Mouse (Mus musculus) urinary bladder, adult 2 months (tissue): ENCODE measurements at regions not wholly inside any gene's neighbourhood (a gene's known extent, or its start where the extent isn't known, plus 50 kb on each side); places are given as distances from the start of the nearest gene placed in this dataset.
A peak's percentile ranks its signal among the peaks of the same experiment; 100 is the strongest.
"Not testable (repeated sequence)": the region's sequence is repeated elsewhere in the genome, so short reads cannot be mapped to it uniquely, and the experiment has no call there.

Experiments used
- DNase-seq: peaks from one replicate; pipeline ENCODE4 v3.0.0; 2022; ENCODE audit warnings: low spot score

DNA sequence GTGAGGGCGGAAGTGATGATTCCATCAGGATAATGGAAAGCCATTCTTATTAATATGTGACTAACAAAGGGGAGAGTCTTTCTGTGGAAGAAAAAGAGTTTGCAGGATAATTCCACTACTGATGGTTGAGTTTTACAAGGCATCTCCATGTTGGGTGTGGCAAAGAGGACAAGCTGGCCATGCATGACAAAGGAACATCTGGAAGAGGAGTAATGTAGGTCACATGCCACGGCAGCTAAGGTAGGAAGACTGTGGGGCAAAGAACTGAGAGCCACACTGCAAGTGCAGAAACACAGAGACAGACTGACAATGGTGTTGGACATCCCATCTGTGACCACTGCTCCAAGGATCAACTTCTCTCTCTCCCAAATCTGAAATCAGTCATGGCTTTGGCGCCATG, 196.4 kb upstream of the Gdi2 start:
- no peak for DNase-seq

DNA sequence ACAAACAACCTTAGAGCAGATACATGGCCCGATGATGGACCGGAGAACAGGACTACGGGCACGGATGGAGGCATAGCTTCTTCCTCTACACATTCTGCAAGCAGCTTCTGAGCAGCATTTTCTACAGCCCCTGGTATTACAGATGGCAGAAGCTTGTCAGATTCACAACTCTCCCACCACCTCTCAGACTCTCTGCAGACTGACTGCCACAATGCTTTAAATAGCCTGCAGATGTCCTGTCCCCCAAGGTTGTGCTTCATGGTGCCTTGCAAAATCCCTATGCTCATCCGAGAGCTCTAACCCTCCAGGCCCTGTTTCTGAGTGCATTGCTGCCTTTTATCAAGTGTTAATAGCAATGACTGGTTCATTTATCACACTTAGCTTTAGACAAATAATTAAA, 194.3 kb upstream of the Gdi2 start:
- no peak for DNase-seq

DNA sequence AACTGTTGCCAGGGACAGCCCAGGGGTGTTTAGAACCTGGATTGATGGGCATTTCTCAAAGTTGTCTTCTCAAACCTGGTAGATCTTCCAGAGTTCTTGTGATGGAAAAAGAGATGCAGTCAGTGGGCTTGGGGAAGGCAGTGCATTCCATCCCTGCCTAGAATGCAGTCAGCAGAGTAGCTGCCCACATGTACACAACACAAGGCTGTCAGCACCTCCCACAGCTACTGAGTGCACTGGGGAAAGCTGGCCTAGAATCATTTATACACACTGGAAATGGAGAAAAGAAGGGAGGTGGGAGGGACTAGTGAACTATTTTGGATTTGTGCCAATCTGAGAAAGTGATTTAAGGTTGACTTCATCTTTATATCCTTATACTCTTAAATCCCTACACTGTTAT, 183.0 kb upstream of the Gdi2 start:
- not testable (repeated sequence) for DNase-seq

DNA sequence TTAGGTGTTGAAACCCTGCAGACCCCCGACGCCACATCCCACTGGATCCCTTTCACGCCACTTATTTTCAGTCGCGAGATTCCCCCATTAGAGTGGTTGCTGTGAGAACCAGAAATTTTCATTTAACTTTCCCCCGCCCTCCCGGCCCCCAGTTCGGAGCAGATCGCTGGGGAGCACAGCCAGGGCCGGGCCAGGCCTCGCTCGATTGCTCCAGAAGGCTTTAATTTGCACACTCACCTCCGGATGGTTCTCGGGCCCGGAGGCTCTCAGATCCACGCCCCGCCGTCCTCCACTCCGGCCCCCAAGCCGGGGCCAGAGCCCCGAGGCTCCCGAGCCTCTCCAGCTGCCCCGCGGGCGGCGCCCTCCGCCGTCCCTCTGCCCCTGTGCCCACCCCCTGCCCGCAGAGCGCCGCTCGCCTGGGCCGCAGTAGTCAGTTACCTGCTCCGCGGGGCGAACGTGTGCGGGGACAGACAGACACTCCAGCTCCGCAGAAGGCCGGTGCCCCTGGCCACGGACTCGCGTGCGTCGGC, 179.7 kb upstream of the Gdi2 start:
- DNase-seq = peak; percentile 21

DNA sequence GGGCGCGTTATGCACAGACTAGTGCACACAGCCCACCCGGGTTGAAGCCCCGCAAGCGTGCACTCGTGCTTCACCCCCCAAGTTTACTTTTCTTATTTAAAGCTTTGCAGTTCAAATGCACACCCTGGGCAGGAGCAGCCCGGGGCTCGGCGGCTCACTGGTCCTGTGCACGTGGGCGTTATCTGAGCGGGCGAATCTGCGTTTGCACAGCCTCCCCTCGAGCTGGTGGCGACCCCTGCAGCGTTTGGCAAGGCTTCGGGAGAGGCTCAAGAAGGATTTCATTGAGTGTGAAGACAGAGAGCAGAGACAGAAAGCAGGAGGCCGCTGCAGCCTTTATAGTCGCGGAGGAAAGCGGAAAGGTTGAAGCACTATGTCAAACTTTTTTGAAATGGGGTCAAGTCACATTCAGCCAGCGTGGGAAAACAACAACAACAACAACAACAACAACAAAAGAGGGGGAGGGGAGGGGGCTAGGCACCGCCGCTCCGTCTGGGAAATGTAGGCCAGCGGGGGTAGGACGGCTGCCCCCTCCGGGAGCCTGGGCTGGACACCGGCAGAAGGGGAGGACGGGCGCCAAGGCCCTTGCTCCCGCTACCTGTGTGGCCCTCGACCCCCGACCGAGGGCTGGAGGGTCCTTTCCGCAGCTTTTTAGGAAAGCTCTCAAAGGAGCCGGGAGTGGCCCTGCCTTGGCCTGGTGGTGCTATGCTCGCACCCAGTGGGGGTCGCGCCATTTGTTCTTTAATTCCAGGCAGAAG, 178.7 kb upstream of the Gdi2 start:
- DNase-seq = peak; percentile 25

DNA sequence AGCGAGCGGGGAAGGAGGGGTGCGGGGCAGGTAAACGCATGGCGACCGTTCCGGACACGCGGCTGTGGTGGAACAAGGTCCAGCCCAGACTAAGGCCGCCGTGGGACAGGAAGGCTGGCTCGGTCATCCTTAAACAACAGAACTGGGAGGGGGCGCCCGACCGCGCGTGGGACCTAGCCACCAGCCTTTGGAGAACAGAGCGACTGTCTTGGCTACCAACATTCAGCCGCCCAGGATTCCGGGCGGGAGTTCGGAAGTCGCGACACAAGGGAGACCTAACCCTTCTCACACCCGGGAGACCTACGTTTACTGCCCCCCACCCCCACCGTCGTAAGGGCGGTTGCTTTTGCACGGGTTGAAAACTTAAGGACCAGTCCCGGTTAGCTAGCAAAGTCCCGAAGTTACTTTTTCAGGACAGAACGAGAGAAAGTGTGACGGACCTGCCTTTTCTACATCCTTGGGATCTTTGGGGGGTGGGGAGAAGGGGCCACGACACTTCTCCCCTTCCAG, 178.1 kb upstream of the Gdi2 start:
- DNase-seq = peak; percentile 22

DNA sequence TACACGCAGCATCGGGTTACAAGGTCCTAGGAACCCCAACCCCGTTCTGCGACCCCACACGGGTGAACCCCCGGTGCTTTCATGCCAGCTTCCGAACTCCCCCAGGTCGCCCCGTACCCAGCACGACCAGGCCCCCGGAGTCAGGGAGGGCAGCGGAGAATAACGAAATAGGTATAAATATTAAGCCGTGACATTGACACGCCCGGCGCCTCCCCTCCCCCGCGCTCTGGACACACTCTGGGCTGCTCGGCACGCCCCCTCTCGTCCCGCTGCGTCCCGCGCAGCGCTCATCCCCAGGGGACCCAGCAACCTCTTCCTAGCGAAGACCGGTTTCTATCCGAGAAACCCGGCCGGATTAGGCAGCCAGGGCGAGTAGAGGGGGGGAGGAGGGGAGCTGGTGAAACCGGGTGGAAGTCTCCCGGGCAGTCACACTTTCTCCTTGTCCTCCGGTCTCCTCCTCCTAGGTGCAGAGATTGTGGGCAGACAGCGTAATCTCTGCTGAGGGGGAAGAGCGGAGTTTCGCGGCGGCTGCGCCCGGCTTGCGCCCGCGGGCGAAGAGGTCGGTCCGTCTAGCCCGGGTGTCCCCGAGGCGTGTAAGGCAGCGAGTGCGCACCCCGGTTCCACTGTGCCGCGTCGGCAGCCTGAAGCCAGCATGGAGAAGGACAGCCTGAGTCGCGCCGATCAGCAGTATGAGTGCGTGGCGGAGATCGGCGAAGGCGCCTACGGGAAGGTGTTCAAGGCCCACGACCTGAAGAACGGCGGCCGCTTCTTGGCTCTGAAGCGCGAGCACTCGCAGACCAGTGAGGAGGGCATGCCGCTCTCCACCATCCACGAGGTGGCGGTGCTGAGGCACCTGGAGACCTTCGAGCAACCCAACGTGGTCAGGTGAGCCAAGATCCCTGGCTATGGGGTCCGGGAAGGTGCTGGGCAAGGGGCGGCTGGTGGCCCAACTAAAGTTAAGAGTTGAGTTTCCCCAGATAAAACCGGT, 177.1 kb upstream of the Gdi2 start:
- peak; percentile 47 for DNase-seq

DNA sequence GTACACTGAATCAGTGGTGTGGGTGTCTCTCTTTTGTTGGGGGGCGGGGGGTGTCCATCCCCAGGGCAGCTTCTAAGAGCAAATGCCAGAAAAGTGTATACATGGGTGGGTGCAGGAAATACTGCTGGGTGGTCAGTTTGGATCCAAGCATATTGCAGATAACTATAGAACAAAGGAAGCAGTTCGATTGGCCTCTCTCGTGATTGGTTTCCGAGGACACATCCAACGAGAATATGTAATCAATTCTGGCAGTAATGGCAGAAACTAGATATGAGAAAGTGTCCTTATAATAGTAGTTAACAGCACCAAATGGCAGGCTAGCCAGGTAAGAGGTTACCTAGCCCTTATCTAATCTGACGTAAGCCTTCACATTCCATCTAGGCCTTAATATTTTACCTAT, 165.2 kb upstream of the Gdi2 start:
- no peak for DNase-seq

DNA sequence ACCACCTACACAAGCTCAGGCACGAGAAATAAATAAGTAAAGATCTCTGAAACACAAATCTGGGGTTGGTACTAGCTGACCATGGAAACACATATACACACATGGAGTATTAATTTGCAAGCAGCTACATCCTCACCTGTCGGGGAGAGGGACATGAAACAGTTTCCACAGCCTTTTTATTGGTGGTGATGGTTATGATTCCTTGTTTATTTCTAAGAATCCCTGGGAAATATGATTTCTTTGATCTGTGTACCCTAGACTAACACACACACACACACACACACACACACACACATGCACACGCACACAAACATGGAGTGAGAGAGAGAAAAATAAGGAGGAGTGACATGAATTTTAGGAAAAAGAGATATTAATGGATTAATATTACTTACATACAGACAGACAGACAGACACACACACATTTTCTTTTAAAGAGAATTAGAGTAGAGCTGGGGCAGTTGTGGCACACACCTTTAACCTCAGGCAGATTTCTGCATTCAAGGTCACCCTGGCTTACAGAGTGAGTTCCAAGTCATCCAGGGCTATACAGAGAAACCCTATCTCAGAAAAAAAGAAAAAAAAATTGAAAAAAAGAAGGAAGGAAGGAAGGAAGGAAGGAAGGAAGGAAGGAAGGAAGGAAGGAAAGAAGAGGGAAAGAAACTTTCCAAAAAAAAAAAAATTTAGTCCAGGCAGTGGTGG, 164.2 kb upstream of the Gdi2 start:
- DNase-seq = not testable (repeated sequence)

DNA sequence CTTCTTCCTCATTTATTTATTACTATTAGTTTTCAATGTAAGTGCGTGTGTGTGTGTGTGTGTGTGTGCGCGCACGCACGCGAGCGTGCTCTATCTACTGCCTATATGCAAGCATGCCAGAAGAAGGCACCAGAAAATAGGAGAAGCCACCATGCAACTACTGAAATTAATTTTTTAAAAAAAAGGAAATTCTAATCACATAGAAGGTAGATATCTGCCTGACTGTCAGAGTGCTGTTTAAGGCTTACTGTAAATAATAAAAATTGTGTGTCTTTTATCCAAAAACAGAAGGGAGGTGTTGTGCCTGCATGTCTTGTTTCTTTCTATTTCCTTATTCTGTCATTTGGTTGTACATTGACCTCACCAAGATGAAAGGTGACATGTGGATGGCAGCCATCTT, 163.1 kb upstream of the Gdi2 start:
- no peak for DNase-seq

DNA sequence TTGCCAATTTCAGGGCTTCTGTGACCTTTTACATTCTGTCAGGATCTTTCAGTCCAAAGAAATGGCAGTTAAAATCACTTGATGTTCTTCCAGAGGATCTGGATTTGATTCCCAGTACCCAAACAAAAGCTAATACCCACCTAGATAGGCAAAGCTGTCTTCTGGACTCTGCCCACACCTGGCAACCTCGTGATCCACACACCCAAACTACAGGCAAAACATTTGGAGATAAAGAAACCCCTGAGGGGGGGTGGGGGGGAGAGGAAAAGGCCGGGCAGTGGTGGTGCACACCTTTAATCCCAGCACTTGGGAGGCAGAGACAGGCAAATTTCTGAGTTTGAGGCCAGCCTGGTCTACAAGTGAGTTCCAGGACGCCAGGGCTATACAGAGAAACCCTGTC, 160.1 kb upstream of the Gdi2 start:
- DNase-seq = not testable (repeated sequence)

DNA sequence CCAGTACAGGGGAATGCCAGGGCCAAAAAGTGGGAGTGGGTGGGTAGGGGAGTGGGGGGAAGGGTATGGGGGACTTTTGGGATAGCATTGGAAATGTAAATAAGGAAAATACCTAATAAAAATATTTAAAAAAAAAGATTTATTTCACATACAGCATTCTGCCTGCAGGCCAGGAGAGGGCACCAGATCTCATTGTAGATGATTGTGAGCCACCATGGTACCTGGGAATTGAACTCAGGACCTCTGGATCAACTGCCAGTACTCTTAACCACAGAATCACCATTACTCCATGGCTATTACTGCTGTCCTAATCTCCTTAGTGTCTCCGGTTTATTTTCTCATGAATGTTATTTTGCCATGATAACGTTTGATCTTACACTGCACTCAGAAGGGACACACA, 132.1 kb upstream of the Gdi2 start:
- not testable (repeated sequence) for DNase-seq

DNA sequence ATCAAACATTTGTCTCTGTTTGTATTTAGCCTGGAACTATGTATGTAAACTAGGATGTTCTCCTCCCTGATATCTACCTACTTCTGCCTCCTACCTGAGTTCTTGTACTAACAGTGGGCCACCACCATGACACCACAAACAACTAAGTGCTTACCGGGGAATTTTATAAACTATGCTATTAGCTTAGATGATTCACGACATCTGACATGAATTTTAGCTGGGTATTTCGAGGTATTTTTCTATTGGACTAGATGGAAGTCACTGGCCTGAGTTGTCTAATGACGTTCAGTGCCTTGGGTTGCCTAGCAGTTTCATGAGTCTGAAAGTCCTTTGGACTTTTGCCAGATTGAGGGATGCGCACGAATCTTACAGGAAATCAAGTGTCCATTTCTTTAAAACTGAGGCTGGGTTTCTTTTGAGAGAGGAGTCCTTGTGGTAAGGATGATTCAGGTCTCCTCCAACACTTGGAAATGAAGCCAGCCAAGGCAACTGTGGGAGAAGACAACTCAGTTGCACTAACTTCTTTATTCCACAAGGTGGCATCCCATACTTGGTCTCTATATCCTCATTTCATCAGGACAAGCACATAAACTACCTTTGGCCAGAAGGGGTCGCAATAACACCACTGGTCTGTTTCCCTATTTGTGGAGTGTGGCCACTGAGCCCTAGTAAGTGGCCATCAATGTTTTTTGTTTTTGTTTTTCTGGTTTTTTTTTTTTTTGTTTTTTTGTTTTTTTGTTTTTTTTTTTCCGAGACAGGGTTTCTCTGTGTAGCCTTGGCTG, 131.4 kb upstream of the Gdi2 start:
- not testable (repeated sequence) for DNase-seq

DNA sequence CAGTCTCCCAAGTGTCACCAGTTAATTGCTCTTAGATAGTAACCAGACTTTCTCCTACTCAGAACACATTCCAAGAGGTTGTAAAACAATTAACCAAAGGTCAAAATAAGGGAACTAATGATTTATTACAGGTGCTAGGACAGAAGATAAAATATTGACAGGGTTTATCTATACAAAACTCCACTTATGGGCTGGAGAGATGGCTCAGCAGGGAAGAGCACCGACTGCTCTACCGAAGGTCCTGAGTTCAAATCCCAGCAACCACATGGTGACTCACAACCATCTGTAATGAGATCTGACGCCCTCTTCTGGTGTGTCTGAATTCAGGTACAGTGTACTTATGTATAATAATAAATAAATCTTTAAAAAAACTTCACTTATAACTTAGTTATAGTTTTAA, 127.6 kb upstream of the Gdi2 start:
- not testable (repeated sequence) for DNase-seq

DNA sequence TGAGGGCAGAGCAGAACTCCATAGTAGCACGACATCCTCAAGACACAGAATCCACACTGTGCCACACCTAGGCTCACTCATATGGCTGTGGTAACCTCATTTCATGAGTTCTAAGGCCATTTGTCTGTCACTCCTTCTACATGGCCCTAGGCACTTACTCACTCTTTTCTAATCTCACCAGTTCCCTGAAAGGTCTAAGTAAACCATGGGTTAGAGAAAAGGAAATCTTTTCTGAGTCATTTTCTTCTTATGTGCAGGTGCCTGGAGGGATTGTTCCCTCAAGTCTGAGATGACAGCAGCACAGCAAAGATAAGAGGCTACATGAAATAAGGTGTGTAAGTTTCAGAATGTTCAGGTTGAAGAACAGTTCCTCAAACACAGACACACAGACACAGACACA, 120.8 kb upstream of the Gdi2 start:
- DNase-seq = no peak

DNA sequence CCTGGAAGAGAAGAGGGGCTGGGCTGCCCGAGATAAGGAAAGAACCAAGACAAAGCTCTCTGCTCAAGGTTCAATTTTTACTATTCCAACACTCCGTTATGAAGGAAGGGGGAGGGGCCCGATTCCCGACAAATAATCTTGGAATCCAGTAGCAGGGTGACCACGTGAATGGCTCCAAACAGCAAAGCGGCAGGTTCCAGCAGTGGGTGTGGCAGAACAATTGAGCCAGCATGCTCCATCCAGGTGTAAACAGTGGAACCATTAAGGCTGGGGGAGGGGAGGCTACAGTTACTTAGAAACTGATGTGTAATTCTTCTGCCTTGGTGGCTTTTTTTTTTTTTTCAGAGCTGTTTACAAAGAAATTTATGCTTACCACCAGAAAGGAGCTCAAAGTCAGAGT, 82.5 kb upstream of the Gdi2 start:
- not testable (repeated sequence) for DNase-seq

DNA sequence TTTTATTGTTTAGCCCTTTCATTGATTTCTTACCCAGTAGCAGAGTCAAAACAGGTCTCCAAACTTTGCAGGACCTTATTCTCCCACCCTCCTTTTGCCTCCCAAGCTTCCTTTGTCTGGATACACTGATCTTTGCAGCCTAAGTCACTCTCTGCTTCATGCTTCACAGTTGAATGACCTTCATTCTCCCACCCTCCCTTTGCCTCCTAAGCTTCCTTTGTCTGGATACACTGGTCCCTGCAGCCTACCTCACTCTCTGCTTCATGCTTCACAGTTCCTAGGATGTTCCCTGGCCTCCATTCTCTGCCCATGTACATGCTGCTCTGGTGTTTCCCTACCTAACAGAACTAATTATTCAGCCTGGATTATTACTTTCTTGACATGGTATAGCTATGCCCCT, 61.0 kb upstream of the Gdi2 start:
- no peak for DNase-seq

DNA sequence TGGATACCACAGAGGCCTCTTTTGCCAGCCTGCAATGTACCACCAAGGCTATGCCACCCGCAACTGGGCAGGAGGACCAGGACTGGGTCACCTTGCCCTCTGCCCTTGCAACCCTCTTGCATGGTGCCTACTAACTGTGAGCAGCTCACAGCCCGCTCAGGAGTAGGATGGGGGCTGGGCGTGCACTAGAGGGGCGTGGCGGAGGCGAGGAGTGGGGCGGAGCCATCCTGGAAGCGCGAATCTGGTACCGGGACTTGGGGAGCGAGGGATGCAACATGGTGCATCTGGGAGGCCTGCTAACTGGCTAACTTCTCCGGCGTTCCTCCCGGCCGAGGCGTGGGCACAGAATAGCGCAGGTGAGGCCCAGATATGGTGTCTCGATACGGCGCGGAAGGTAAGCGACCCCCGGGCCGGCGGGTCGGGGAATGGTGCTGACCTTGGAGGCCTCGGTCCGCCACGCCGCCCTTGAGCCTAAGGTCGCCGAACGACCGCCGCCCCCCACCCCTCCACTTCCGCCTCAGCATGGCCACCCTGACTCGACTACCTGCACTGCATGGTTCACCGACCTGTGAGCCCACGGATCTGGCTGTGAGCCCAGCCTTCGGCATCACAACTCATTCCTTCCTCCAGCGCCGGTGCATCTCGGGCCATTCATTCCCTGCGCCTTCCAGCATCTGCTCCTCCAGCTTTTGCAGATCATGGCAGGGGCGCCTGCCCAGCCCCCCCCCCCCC, 59.7 kb upstream of the Gdi2 start:
- DNase-seq = peak; percentile 23
